Mouse (Mus musculus): Measurements from ENCODE around the gene Whrn.

Gene Whrn

DNA sequence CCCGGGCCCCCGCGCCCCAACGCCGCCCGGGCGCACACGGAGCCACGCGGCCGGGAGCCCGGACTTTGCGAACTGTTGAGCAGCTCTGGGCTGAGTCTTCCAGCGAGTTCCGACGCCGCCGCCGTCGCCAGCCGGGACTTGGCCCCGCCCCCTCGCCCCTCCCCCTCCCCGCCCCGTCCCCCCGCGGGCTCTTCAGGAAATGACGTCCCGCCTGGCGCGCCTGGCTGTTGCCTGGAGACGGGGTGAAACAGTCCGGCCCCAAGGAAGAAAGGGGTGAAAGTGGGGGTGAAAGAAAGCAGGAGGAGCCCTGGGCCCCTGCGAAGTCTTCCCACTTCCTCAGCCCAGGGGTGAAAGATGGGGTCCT lies at the start of gene Whrn:
Whrn (minus strand) TSS at position 77 of the 364 bp plus-strand sequence.
- DNase-seq, result peak; percentile 76 to 78

DNA sequence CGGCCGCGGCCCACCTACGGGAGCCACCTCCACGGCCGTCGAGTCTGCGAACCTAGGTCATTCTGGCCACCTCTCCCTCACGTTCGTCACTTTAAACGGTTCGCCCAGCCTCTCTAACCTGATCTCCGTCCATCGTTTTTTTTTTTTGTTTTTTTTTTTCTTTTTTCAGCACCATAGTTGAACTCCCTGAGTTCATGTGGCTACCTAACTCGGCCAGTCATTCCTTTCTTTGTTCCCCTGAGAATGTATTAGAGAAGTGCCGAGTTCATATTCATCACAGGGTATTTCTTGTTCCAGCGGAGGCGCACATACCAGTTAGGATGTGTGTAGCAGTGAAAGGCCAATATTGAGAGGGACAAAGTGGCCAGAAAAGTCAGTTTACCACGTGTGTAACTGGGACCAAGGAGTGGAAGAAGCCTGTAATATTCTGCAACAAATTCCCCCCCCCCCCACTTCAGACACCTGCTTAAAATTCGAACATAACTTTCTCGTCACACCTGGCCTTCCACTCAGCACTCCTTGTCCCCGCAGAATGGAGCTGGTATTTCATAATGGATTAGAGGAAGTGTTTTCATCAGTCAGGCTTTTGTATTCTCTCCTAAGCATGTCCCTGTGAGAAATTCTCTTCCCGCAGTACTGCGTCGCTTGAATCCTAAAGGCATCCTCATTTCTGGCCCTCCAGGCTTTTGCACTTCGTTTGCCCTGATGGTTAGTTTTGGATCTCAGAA lies 49.6 kb upstream of the Whrn start:
- DNase-seq, result no peak

DNA sequence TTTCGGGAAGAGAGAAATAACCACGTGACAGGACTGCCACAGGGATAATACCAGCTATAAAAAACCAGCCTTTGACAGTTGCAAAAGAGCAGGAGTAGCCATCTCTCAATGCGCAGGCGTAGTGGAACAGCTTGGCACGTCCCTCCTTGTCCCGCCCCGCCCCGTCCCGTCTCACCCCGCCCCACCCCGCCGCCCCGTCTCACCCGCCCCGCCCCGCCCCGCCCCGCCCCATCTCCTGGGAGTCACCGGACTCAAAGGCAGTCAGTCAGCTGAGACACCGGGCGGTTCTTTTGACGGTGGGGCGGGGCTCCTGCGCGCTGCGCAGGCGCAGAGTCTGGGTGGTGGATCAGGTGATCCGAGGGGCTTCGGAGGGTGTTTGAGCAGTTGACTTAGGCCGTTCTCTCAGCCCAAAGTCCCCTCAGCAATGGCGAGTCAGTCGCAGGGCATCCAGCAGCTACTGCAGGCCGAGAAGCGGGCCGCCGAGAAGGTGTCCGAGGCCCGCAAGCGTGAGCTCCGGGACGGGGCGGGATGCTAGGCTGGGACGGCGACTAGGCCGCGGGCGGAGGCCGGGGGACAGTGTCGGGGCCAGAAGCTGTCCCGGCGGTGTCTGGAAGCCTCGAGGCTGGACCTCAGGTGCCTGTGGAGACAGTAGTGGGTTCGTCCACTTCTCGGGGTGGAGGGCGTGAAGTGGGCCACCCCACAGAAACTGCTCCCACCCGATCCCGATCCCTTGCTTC lies 48.9 kb upstream of the Whrn start, which contains the start of gene Atp6v1g1:
Atp6v1g1 (plus strand) TSS at position 279 of the 737 bp plus-strand sequence.
- peak; percentile 92 to 93 for DNase-seq

DNA sequence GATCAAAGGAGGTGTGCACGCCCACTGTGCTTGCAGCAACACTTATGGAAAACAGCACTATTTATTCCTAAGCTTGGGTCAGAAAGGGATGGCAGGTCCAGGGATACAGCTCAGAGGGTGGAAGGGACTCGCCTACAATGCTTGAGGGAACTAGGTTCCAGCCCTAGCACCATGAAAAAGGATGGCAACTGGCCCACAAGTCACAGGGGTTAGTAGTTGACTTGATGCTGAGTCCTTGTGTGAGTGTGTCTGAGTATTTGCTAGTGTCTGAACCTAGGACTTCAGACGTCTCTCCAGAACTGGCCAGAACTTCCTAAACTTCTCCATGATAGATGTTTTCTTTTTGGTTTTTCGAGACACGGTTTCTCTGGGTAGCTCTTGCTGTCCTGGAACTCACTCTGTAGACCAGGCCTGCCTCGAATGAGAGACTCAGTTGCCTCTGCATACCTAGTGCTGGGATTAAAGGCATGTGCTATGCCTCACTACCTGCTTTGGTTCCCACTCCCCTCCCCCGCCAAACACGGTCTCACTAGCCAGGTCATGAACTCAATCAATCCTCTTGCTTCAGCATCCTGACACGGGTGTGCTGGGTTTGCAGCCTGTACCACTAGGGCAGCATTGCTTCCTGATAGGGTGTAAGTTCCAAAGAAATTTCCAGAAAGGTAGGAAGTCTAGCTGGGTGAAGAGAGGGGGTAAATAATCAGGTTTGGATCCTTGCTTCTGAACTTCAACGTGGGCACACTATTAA lies 48.1 kb upstream of the Whrn start:
- peak; percentile 33 for DNase-seq

GRCm38 (mm10) chr4:63542209-63542608 lies 46.4 kb upstream of the Whrn start:
- DNase-seq, result no peak

DNA sequence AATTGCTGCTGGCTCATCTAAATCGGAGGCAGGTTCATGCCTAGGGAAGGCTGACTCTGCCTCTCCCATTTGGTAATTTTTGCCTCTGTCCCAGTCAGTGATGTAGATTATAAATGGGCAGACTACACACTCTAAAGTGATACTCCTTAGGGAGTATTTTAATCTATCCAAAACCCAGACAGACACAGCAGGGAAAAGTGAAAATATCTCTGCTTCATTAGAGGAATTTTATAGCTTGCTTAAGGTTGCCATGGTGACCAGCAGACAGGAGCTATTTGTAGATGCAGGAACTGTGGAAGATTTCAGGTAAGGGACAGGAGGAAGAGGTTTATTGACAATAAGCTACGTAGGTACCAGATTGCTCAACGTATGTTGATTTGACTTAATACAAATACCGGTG lies 41.8 kb upstream of the Whrn start:
- DNase-seq, result no peak

DNA sequence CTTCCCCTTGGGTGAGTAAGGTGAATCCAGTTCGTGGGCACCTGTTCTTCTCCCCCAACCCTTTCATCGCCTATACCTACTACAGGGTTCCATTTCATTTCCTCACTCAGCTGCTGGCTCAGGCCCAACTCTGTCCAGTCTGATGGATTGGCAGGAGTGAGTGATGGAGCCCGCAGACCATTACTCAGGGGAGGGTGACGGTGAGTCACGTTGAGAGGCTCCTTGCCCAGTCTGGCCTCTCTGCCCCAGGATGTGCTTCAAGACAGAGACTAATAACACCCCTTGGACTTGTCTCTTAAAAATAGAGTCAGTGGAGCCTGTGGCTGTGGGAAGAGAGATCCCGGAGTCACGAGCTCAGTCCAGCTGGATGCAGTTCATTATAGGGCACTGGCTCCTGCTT lies 34.6 kb upstream of the Whrn start:
- no peak for DNase-seq

DNA sequence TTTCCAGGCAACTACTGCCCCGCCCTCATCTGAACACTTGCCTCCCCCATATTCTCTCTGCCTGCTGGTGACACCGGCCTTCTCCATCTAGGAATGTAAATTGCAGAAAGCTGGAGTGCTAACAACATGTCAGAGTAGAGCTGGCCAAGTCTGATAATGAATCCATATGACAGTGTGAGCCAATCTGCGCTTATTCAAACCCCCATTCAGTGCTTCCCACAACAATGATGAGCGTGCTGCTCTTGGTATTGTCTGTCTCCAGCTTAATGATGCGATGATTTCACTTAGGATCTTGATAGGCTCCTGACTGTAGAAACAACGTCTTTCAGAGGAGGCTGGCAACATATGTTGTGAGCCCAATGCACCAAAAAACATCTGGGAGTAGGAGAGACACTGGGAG lies 33.2 kb upstream of the Whrn start:
- no peak for DNase-seq

- no peak for DNase-seq
These were observed 29.7 kb upstream of the Whrn start for GRCm38 (mm10) chr4:63525514-63525913.

DNA sequence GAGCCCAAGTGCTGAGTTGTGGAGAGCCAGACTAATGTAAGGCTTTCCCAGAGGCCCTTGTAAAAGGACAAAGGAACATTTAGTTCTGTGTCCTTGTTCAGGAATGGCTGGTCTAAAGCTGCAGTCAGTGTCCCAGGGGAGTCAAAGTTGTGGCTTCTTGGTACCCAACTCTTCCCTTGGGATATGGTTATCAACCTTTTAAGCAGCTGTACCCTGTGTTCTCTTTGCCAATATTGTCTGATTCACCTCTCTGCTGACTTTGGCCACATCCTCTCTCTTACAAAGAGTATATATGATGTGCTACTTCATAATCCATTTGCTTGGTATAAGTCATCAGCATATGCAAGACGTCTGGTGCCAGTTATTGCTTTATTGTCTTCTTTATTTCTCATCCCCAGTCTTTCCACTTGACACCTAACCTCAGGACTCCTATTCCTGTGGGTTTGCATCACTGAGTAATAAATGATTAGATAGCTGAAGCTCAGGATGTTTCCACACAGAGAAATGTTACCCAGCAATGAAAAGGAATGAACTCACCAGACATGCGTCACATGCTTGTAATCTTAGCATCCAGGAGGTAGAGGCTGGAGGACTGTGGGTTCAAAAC lies 26.1 kb upstream of the Whrn start:
- DNase-seq, result no peak

- DNase-seq, result no peak
These were observed 19.2 kb upstream of the Whrn start for GRCm38 (mm10) chr4:63515021-63515420.

DNA sequence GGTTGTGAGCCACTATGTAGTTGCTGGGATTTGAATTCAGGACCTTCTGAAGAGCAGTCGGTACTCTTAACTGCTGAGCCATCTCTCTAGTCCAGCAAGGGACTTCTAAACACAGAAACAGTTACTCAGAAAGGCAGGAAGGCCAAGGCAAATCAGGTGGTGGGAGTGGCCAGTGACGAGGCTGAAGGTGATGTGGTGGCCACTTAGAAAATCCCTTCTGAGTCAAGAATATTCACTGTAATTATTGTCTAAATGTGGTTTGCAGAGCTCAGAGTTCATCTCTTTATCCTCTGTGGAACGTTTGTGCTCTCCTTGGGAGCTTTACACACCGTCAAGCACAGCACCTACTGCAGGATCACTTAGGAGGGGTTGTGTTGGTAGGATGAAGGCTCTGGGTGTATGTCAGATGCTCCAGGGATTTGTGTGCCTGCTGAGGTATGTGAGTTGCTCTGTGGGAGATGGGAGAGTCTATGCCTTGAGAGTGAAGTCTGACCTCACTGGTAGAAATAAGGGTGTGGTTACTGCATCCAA lies 18.7 kb upstream of the Whrn start:
- DNase-seq, result no peak

- no peak for DNase-seq
These were observed 17.1 kb upstream of the Whrn start for GRCm38 (mm10) chr4:63512921-63513320.

GRCm38 (mm10) chr4:63508232-63508631 lies 12.4 kb upstream of the Whrn start:
- peak; percentile 94 for DNase-seq

DNA sequence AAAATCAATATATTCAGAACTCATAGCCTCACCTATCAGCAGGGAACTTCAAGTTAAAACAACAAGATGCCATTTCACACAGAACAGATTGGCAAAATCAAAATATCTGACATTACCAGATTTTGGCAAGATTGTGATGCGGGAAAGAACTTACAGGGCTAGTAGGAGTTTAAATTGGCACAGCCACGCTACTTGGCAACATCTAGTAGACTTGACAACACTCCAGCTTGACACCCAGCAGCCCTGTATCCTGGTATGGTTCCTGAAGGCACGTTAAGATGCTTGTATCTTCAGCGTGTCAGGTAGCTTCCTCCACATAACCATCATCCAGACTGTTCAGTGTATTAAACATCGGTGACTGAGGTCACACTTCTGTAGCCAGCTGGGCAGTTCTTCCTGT lies 11.7 kb upstream of the Whrn start:
- no peak for DNase-seq

GRCm38 (mm10) chr4:63503949-63504348 lies 8.2 kb upstream of the Whrn start:
- DNase-seq, result no peak

GRCm38 (mm10) chr4:63501050-63501449 lies 5.3 kb upstream of the Whrn start:
- no peak for DNase-seq

- DNase-seq, result peak in 1 of 2 experiments; percentile 24
These were observed 2.6 kb upstream of the Whrn start for GRCm38 (mm10) chr4:63498346-63498745.

GRCm38 (mm10) chr4:63496312-63496711 lies 521 bp upstream of the Whrn start:
- DNase-seq, result no peak

- DNase-seq, result peak; percentile 61 to 67
These were observed 550 bp downstream of the Whrn start for GRCm38 (mm10) chr4:63494967-63495914.

DNA sequence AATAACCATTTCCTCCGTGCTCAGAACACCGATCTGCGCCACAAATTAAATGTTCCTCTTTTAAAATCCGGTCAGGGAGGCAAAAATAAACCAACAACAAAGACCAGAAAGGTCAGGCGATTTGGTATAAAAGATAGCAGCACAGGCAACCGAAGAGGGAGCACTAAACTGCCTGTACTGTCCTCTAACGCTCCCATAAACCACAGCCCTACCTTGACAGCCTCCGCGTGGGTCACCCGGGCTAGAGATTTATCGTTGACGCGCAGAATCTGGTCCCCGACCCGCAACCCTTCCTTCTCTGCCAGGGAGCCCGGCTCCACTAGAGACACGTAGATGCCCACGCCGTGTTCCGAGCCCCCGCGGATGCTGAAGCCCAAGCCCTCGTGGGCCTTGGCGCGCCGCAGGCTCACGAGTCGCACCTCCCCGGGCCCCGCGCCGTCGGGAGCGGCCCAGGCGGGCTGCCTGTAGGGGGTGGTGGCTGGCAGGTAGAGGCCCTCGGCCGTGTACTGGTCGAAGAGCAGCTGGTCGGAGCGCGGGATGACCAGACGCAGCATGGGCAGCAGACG lies 1.3 kb downstream of the Whrn start:
- DNase-seq, result no peak

Data from B cell, adult 2 months (primary cell).